Mouse (Mus musculus) right cerebral cortex, postnatal 4 days (tissue): ENCODE measurements around the gene Vash1.

Experiments used
- DNase-seq: peaks from one replicate; pipeline ENCODE4 v3.0.0-alpha.2; 2022

The Vash1 gene

GRCm38 (mm10) chr12:86678591-86679545 is at the start of gene Vash1:
Gene Vash1 (plus strand): TSS chr12:86678700.
- DNase-seq = peak; percentile 78

GRCm38 (mm10) chr12:86628783-86629172 is 49.7 kb upstream of the Vash1 start:
- DNase-seq = no peak

GRCm38 (mm10) chr12:86641763-86642162 is 36.7 kb upstream of the Vash1 start:
- DNase-seq = peak; percentile 60

DNA sequence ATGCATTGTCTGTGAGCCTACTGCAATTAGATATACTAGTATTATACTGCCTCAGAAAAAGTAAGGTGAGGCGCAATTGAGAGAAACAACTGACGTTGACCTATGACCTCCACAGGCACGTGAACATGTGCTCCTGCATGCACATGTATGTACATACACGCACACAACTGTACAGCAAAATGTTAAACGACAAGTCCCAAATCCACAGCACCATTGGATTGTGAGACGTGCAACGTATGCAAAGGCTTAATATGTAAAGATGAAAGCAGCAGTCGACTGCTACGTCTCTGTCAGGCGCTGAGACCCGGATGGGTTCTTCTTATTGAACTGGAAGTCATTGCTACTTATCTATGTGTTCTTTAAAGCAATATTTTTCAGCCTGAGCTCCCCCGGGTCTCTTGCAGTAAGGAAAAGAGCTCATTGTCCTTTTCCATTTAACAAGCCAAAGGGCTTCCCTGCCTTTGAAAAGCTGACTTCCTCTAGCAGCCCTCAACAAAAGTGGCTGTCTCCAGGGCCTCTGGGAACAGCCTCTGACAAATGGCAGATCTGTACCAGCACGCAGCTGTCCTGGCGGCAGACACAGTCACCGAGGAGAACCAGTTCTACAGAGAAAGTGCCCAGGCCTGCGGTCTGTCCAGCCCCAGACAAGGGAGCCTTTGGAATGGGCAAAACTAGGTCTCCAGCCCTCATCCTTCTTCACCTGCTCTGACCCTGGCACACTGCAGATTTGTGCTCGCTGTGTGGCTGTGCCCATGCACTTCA is 33.8 kb upstream of the Vash1 start:
- peak; percentile 17 for DNase-seq

GRCm38 (mm10) chr12:86645494-86645893 is 33.0 kb upstream of the Vash1 start:
- DNase-seq = no peak

DNA sequence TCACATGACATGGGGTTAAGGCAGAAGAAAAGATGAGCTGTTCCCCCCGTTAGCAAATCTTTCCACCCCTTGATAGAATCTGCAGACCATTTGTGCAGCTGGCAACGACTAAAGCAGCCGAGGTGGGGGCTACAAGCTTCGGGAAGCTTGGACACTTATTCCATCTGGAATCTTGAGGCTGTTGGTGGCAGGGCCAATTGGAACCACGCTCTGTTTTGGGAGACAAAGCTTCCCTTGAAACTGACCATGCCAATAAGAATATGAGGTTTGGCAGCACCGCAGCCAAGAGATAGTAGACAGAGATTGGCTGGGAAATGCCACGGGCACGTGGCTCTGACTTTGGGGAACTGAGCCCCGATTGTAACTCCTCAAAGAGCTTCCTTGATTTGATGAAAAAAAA is 31.7 kb upstream of the Vash1 start:
- DNase-seq = peak; percentile 15

- no peak for DNase-seq
Measured at GRCm38 (mm10) chr12:86647279-86647678, 31.2 kb upstream of the Vash1 start.

DNA sequence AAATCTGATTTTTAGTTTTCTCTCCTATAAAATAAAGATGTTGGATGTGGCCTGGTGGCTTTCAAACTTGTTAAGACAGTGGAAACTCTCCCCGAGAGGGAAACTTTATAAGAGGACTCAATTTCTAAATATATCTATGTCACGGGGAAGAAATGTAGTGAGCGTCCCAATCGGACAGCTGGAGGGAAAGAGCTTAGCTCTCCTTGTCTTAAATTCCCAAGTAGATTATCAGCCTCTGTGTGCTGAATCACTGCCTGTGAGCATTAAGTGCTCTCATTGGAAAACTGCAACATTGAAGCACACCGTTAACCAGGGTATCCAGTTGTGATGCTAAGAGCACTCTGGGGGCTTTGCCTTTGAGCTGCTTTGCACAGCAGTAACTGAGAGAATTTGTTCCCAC is 30.8 kb upstream of the Vash1 start:
- no peak for DNase-seq

- DNase-seq = no peak
Measured at GRCm38 (mm10) chr12:86648489-86648888, 30.0 kb upstream of the Vash1 start.

DNA sequence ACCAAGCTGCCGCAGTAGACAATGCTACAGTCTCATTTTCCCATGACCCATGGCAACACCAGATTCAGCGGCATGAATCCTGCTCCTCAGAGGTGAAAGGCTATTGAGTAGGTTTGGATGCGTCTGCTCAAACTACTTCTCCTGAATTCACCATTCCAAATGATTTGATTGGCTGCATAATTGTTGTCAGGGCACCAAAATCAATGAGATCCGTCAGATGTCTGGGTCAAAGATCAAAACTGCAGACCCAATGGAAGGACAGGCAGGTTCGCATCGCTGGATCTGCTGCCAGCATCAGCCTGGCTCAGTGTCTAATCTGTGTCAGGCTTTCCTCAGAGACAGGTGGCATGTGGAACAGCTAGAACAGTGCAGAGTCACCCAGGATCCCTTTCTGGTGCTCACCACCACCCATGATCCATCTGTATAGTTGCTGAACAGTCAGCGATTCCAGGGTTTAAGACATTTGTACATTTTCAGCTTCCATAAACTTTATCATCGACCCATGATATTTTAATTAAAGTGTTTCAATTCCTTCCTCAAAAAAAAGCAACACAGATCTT is 27.1 kb upstream of the Vash1 start:
- no peak for DNase-seq

GRCm38 (mm10) chr12:86652570-86653041 is 25.9 kb upstream of the Vash1 start:
- peak; percentile 80 for DNase-seq

DNA sequence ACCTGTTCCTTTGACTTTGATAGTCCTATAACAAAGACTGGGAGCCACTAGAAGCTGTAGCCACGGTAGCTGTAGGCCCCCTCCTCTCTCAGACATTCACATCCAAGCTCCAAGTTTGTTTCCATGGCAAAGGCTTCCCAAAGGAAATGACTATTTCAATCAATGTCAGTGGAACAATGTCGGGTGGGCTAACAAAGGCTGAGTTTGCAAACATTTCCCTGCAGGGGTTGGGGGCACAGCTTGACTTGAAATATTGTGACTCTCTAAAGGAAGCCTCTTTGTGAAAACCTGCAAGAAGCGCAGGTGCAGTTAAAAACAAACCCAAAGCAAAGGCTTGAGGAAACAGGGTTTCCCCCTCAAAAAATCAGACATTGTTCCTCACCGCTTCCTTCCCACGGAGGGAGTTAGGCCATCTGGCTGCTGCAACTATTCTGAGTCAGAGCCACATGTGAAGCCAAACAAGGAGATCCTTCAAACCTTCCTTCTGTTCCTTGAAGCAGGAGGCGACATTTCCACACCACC is 19.0 kb upstream of the Vash1 start:
- no peak for DNase-seq

- no peak for DNase-seq
Measured at GRCm38 (mm10) chr12:86660466-86660865, 18.0 kb upstream of the Vash1 start.

- no peak for DNase-seq
Measured at GRCm38 (mm10) chr12:86665656-86666055, 12.8 kb upstream of the Vash1 start.

DNA sequence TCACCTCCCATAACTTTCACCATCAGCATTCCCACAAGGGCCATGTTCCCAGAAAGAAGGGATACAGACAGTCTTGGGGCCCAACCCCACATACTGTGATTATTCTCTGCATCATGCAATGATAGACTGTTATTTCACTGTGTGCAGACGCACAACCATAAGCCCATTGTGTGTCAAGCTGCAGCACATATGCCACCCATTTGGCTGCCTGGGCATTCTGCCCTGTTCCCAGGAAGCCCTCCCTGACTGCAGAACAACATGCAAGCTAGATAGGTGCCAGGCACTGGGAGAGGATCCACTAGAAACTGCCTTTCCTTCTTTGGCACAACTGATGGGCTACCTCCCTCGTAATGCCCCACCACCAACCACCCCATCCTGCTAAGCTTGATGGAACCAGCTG is 10.1 kb upstream of the Vash1 start:
- no peak for DNase-seq

GRCm38 (mm10) chr12:86672105-86672504 is 6.4 kb upstream of the Vash1 start:
- no peak for DNase-seq

DNA sequence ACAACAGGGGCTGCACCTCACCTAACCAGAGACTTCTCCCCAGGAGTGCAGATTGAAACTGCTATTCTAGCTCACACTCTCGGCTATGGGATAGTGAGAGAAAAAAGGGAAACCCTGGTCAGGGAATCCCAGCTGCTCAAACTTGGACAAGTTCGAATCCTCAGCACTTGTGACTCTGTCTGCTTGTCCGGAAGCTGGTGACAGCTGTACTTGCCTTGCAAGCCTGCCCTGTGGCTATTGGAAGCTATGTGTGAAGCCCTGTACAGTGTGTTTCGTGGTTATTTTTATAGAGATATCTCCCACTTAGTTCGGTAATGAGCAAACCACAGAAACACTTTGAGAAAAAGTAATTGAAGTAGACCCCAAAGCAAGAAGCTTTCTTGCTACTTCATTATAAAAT is 6.0 kb upstream of the Vash1 start:
- DNase-seq = no peak

- DNase-seq = no peak
Measured at GRCm38 (mm10) chr12:86679546-86679930, 1.0 kb downstream of the Vash1 start.

DNA sequence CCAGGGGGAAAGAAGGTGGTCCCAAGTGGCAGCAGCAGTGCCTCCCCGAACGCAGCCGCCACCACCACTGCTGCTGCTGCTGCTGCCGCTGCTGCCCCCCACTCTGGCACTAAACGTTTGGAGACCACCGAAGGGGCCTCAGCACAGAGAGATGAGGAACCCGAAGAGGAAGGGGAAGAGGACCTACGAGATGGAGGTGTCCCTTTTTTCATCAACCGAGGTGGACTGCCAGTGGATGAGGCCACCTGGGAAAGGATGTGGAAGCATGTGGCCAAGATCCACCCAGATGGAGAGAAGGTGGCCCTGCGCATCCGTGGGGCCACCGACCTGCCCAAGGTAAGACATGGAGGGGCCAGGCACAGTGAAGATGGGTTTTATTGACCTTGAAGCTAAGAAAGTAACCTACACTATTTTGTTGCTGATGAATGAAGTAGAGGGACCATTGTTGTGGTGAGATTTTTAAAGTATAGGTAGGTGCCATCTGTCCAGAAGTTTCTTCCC is 1.5 kb downstream of the Vash1 start:
- DNase-seq = no peak

GRCm38 (mm10) chr12:86680591-86681193 is 2.2 kb downstream of the Vash1 start:
- no peak for DNase-seq

DNA sequence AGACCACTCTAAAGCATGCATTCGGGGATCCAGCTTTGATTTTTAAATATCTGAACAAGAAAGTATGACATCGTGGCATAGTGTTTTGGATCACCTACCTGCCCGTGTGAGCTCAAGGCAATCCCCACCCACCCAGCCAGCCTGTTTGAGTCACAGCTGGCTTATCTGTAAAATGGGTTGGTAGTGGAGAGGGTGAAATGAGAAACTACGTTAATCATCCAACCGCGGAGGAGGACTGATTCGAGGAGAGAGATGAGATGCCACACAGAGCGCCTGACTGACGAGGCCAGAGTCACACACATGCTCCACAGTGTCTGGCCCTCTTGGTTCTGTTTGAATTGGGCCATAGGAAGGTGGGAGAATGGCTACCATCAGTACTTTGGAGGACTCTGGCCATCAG is 3.1 kb downstream of the Vash1 start:
- DNase-seq = no peak

DNA sequence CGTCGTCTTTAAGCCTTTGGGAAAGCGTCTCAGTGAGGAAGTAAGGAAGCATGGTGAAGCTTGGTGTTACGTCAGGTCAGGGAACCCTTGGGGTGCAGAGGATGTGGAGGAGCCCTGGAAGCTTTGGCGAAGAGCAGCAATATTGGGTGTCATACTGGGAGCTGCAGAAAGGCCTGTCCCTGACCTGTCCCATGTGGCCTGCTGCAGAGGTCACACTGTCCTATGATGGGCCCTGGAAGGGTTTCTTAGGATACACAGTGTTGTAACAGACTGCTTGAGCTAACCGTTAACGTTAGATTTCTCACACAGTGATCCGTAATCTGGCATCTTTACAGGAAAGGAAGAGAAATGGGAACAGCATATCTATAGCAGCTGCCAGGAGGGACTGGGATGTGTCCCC is 3.7 kb downstream of the Vash1 start:
- DNase-seq = no peak

GRCm38 (mm10) chr12:86683698-86684097 is 5.2 kb downstream of the Vash1 start:
- DNase-seq = no peak
